Mouse (Mus musculus) embryonic fibroblast, embryonic 13.5 days (primary cell): ENCODE data around the gene Cip2a. TPM values are rescaled to one million over a fixed set of nuclear protein-coding genes. Genes with fewer than 3 reads are reported as not detected.

Source experiments
- H3K27ac ChIP-seq: 2 replicates; pipeline ENCODE4 v1.5.1; 2012; ENCODE audit warnings: low read length, control low read depth, inconsistent platforms; ENCODE audit not compliant: insufficient read depth
- H3K4me1 ChIP-seq: 2 replicates; pipeline ENCODE4 v1.6.1; 2011; ENCODE audit warnings: low read length; ENCODE audit not compliant: control insufficient read depth, insufficient read depth
- H3K4me3 ChIP-seq: 2 replicates; pipeline ENCODE4 v1.5.1; 2011; ENCODE audit warnings: mild to moderate bottlenecking, control low read depth, low read length; ENCODE audit not compliant: insufficient read depth
- CTCF ChIP-seq: IDR thresholded peaks from 2 replicates; pipeline ENCODE4 v1.5.1; 2011; ENCODE audit warnings: mild to moderate bottlenecking, control low read depth, low read length, moderate library complexity, borderline replicate concordance; ENCODE audit not compliant: insufficient read depth
- POLR2A ChIP-seq: IDR thresholded peaks from 2 replicates; pipeline ENCODE4 v1.6.1; 2011; ENCODE audit warnings: low read depth, mild to moderate bottlenecking, control low read depth, low read length, moderate library complexity
- polyA plus RNA-seq: library from polyadenylated mRNA; stranded (reverse); fragments of >200 nt; gene quantifications from 2 replicates; pipeline ENCODE4 v1.2.4, GENCODE M21; 2011; ENCODE audit warnings: low read depth; ENCODE audit not compliant: missing spikeins, insufficient read length

The Cip2a gene
- 43.8 and 67.7 TPM in 2 replicates for polyA plus RNA-seq

DNA sequence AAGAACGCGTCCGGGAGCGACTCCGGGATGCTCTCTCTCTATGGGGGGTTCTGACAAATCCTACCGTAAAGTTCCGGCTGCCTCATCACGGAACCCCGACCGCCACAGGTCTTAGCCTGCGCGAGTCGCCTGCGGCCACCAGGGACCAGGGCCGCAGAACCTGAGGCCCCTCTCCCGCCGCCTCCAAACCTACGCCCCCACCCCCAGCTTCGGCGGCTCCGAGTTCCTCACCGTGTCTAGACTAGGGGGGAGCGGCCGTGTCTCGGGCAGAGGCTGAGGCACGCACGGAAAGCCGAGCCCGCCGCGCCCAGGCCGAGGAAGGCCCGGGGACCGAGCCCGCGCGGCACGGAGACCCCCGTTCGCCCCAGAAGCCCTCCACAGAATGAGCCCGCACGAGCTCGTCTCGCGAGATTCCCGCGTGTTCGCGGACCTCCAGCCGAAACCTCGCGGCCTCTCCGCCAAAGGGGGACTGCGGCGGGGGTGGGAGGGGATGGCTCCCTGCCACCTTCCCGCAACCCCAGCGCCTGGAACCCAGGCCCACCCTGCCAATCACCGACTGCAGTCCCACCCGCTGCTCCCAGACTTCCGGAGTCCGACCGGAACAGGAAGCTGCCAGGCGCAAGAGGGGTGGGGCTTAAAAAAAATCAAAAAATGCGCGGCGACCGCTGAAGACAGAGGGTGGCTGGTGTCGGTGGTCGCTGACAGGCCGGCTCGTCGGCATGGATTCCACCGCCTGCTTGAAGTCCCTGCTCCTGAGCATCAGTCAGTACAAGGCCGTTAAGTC lies at the start of gene Cip2a, which contains the start of gene Dzip3:
TSS of gene Cip2a (plus strand) at position 627 of the 784 bp plus-strand sequence.
TSS of gene Dzip3 (minus strand) at position 607 of the 784 bp plus-strand sequence.
- TF ChIP-seq CTCF: no peak
- TF ChIP-seq POLR2A: peak; percentile 49
- Histone ChIP-seq H3K27ac (peak within 1 kb of the TSS; percentile 74), H3K4me3 (peak within 1 kb of the TSS; percentile 73), H3K4me1 (peaks cover 9% of the 10 kb centered on the region)

DNA sequence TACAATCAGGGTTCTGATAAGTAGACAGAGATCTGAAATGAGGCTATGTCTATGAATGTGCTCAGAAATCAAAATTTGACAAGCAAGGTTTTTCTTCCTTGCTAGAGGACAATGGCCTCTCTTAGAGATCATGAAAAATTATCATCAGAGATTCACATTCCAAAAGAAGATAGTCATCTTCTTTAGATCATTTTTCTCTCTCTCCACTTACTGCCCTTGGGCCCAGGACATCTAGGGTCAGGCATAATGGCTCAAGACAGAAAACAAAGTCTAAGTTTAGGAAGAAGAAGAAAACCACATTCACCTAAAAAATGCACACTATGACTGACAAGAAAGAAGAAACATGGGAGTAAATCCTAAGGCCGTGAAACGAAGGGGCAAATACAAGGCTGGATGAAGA lies 21.0 kb upstream of the Cip2a start:
- H3K27ac ChIP-seq: no peak overlapping the region
- H3K4me1 ChIP-seq: no peaks in the 10 kb centered on the region
- no peak overlapping the region for H3K4me3 ChIP-seq
- TF ChIP-seq CTCF: no peak
- TF ChIP-seq POLR2A: no peak

DNA sequence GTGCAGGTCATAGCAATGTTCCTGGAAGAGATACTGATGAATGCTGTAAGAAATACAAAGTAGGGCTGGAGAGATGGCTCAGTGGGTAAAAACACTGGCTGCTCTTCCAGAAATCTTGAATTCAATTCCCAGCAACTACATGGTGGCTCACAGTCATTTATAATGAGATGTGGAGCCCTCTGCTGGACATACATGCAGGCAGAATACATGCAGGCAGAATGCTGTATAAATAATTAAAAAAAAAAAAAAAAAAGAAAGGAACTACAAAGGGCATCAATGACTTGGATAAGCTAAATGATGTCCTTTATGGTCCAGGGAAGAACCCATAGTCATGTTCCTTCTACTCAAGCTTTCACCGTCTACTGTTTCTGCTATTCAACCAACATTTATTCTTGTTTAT lies 20.4 kb upstream of the Cip2a start:
- H3K4me3 ChIP-seq: no peak overlapping the region
- H3K27ac ChIP-seq: no peak overlapping the region
- TF ChIP-seq POLR2A: no peak
- no peak for TF ChIP-seq CTCF
- no peaks in the 10 kb centered on the region for H3K4me1 ChIP-seq

DNA sequence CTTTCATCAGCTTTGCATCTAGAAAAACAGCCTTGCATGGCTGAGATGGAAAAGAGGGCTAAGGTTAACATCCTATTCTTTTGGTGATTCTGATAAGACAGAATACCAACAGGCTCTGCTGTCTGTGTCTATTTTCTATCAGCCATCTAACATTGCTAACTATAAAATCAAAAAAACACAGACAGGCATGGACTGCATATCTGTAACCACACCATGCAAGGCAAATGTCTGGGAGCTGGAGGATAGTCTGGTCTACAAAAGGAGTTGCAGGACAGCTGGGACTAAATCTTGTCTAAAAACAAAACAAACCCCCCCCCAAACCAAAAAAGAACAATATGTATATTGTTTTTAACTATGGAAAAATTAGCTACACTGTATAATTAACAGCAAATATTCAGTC lies 14.0 kb upstream of the Cip2a start:
- H3K4me1 ChIP-seq: no peaks in the 10 kb centered on the region
- TF ChIP-seq POLR2A: no peak
- no peak for TF ChIP-seq CTCF
- H3K4me3 ChIP-seq: no peak overlapping the region
- no peak overlapping the region for H3K27ac ChIP-seq

DNA sequence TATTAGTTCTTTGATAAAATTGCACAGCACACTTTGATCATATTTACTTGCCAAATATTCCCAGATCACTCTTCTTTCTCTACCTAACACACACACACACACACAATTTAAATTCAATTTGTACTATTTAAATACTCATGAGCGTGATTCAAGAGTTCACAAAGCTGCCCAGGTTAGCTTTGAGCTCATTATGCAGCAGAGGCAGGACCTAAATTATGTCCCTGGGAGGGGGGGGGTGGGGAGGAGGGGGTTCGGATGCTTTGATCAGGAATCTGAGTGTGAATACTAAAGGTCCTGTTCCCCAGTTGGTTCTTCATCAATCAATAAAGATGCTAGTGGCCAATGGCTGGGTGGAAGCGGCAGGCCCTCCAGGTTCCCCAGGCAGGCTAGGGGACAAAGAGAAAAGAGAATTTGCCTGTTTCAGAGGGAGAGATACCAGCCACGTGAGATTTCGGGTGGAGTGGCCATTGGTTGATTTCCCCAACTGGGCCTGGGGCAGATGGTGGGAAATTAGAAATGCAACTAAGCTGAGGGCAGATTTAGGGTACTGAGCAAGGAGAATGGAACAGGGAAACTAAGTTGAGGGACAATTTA lies 8.9 kb upstream of the Cip2a start:
- no peaks in the 10 kb centered on the region for H3K4me1 ChIP-seq
- H3K27ac ChIP-seq: no peak overlapping the region
- TF ChIP-seq CTCF (no peak), POLR2A (no peak)
- no peak overlapping the region for H3K4me3 ChIP-seq

DNA sequence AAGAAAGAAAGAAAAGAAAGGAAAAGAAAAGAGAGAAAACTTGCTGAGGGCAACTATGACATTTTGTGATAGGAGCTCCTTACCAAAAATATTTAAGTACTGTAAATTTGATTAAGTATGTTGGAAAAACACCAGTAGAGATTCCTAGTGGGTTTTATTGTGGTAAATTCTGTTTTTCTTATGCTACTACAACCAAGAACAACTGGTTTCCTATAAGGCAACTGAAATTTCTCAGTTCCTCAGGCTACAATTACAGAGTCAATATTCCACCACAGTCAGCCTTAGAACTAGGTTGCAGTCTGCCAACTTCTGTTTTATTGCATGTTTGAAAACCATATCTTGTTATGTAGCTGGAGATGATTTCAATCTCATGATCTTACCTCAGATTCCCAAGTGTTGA lies 4.3 kb upstream of the Cip2a start:
- no peak overlapping the region for H3K4me3 ChIP-seq

DNA sequence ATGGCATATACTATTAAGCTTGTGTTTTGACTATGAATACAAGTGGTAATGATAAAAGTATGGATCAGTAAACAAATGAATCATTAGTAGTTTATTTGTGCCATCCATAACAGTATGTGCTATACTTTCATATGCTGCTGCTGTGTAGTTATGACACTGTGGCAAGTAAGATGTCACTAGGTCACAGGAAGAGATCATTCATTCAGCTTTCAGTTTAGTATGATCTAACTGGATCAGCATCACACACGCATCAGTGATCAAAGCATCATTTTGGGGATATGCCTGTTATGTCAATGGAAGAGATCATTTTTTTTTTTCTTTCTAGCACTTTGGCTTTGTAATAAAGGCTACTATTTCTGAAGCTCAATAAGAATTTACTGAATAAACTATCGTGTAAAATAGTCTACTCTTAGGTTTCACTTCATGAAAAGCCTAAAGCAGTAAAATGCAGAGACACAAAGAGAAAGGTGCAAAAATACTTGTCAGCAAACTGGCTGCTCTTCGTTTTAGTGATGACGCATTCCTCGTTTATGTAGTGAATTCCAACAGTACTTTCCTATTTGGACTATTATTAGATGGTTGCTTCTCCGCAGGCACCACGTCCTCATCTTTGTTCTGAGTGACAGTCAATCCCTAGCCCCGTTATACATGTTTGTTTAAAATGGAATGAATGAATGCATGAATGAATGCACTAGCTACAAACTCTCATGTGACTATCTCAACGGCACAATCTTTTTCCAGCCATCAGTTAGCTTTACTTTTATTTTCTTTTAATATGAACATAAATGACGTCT lies 1.4 kb upstream of the Cip2a start:
- peak overlapping the region; percentile 59; the same call in 1 of the 2 replicates for H3K27ac ChIP-seq
- peak overlapping the region; percentile 73 for H3K4me3 ChIP-seq
- peaks cover 9% of the 10 kb centered on the region for H3K4me1 ChIP-seq
- peak; percentile 35; the same call in 1 of the 2 replicates for TF ChIP-seq POLR2A
- TF ChIP-seq CTCF: no peak

More for the DNA sequence above, 4.3 kb upstream of the Cip2a start:
- Histone ChIP-seq H3K4me1 (no peaks in the 10 kb centered on the region), H3K27ac (no peak overlapping the region)
- no peak for TF ChIP-seq POLR2A
- TF ChIP-seq CTCF: no peak

DNA sequence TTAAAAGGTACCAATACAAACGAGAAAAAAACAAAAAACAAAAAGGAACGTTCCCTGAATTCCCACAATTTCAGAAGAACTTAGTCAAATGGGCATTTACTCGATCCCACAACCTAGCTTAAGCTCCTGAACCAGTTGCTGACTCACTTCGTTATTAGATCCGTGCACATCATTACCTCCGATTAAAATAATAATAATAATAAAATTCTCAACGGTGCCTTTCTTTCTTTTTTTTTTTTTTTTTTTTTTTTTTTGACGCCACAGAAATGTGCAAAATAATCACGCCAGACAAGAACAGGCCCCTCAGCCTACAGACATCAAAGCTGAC lies 790 bp upstream of the Cip2a start:
- Histone ChIP-seq H3K27ac (peak overlapping the region; percentile 74), H3K4me3 (peak overlapping the region; percentile 73), H3K4me1 (peaks cover 9% of the 10 kb centered on the region)
- TF ChIP-seq POLR2A (no peak), CTCF (no peak)

DNA sequence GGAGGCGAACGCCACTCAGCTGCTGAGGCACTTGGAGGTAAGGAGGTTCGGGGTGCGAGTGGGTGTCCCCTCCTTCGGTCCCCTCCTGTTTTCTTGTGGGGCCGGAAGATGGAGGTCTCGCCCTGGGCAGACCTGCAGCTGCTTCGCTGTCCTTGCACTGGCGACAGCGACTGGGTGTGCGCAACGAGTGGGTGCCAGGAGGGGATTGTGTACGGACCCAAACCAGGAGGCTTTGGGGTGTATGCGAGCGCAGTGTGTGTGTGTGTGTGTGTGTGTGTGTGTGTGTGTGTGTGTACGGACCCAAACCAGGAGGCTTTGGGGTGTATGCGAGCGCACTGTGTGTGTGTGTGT lies 333 bp downstream of the Cip2a start:
- peaks cover 9% of the 10 kb centered on the region for H3K4me1 ChIP-seq
- H3K27ac ChIP-seq: no peak overlapping the region
- TF ChIP-seq POLR2A (no peak), CTCF (no peak)
- H3K4me3 ChIP-seq: peak overlapping the region; percentile 73

DNA sequence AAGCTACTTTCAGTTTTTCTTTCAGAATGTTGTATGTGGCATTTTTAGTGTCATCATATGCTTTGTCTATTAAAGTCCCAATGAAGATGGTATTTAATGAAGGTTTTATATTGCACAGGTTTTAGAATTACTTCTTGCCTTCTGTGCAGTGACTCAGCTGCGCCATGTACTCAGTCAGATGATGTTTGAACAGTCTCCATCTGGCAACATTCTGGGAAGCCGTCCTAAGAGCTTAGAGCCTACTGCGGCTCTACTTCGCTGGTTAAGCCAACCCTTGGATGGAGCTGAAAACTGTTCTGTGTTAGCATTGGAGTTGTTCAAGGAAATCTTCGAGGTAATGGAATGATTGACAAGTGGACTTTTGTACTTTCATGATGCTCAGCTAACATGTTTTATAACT lies 10.2 kb downstream of the Cip2a start:
- TF ChIP-seq CTCF (no peak), POLR2A (no peak)
- no peak overlapping the region for H3K27ac ChIP-seq
- no peak overlapping the region for H3K4me3 ChIP-seq

More for the DNA sequence above, 10.2 kb downstream of the Cip2a start:
- no peaks in the 10 kb centered on the region for H3K4me1 ChIP-seq
